Mouse (Mus musculus): ENCODE measurements around the gene Cd79b.

GRCm38 (mm10) chr11:106316416-106316815, 1.9 kb upstream of the Cd79b start:
- TF ChIP-seq POLR2AphosphoS2 (IDR thresholded peaks at IDR 0.05; ENCODE audit: low read depth, low read length), result no peak
- TF ChIP-seq CTCF (conservative IDR thresholded peaks at IDR 0.05 in 1 of 2, IDR thresholded peaks at IDR 0.05 in 1 of 2; ENCODE audit: low read depth in 2 of 2, low read length in 2 of 2), result no peak
- no peak for TF ChIP-seq MAX (IDR thresholded peaks at IDR 0.05; ENCODE audit: low read length)
- TF ChIP-seq GABPA (IDR thresholded peaks at IDR 0.05; ENCODE audit: insufficient replicate concordance, low read depth, low read length), result no peak
- no peak for TF ChIP-seq CHD2 (IDR thresholded peaks at IDR 0.05; ENCODE audit: low read length)
- TF ChIP-seq ZC3H11A (IDR thresholded peaks at IDR 0.05; ENCODE audit: low read depth, low read length), result no peak
- TF ChIP-seq JUN (IDR thresholded peaks at IDR 0.05; ENCODE audit: insufficient read depth, low read depth, low read length), result no peak
- no peak for TF ChIP-seq EP300 (IDR thresholded peaks at IDR 0.05; ENCODE audit: low read length)
- TF ChIP-seq NRF1 (IDR thresholded peaks at IDR 0.05; ENCODE audit: low read depth, low read length), result no peak
- no peak for TF ChIP-seq TBP (conservative IDR thresholded peaks at IDR 0.05; ENCODE audit: low read depth, low read length)
